Mouse (Mus musculus) erythroblast, embryonic 14.5 days (primary cell): ENCODE measurements around the gene Tspyl3. TPM values are rescaled to one million over a fixed set of nuclear protein-coding genes. Genes with fewer than 3 reads are reported as not detected.

Experiments
- H3K27me3 ChIP-seq: 2 replicates; pipeline ENCODE4 v1.6.1; 2012; ENCODE audit warnings: inconsistent platforms; ENCODE audit not compliant: control insufficient read depth
- H3K36me3 ChIP-seq: 2 replicates; pipeline ENCODE4 v1.6.1; 2012; ENCODE audit warnings: mild to moderate bottlenecking, inconsistent platforms; ENCODE audit not compliant: control insufficient read depth
- H3K4me1 ChIP-seq: 2 replicates; pipeline ENCODE4 v1.6.1; 2012; ENCODE audit warnings: inconsistent platforms; ENCODE audit not compliant: control insufficient read depth
- H3K4me3 ChIP-seq: replicated peaks from 2 replicates; pipeline ENCODE3; 2012; ENCODE audit warnings: moderate library complexity, mild to moderate bottlenecking, inconsistent platforms
- H3K9me3 ChIP-seq: 2 replicates; pipeline ENCODE4 v1.6.1; 2012; ENCODE audit warnings: low read length, inconsistent platforms, mixed read lengths; ENCODE audit not compliant: control insufficient read depth
- GATA1 ChIP-seq: IDR thresholded peaks from 2 replicates; pipeline ENCODE4 v1.6.1; 2012; ENCODE audit warnings: low read length, inconsistent platforms, mixed read lengths
- TAL1 ChIP-seq: IDR thresholded peaks from 3 replicates; pipeline ENCODE4 v1.6.1; 2012; ENCODE audit warnings: low read length, inconsistent platforms, mixed read lengths
- polyA plus RNA-seq: library from polyadenylated mRNA; stranded (reverse); fragments of >175 nt; gene quantifications from 2 replicates; pipeline ENCODE4 v1.2.3, GENCODE M21; 2012

The Tspyl3 gene
- polyA plus RNA-seq, 1 experiment = 0.16 TPM

DNA sequence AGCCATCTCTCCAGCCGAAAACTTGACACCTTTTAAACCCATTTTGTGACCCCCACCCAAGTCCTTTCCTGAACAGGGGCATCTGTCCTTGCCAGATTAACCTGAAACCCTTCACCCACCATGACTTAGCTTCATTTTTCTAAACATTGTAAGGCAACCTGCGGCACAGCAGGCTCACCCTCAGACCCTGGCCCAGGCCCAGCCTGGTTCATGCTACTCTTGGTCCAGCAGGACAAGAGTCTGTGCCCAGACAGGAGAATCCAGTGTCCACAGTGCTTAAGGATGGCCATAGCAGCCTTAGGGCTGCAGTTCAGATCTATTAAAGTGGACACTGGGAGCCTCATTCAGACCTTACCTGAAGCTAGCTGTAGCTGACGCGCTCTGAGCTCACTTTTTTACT lies 11.9 kb downstream of the Tspyl3 start:
- Histone ChIP-seq H3K4me1 (peaks cover 26% of the 10 kb centered on the region), H3K9me3 (no peaks in the 10 kb centered on the region), H3K27me3 (no peaks in the 10 kb centered on the region), H3K36me3 (peaks cover 18% of the 10 kb centered on the region), H3K4me3 (no peak overlapping the region)
- TF ChIP-seq GATA1 = no peak
- TF ChIP-seq TAL1 = no peak

DNA sequence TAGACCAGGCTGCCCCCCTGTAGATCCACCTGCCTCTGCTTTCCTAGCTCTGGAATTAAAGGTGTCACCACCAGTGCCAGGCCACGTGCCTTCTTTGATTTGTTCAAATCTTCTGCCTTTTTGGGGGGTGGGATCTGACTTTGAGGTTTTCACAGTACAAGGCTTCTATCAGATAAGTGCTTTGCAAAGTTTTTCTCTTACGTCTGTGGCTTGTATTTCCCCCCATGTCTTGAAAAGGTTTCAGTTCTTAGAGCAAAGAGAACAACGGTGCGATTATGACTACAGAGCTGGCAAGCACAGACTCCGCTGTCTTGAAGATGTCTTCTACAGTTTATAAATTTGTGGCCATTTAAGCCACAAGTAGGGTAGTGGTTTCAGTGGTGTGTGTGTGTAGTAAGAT lies 13.8 kb downstream of the Tspyl3 start:
- TF ChIP-seq GATA1 (no peak), TAL1 (no peak)
- Histone ChIP-seq H3K36me3 (peaks cover 34% of the 10 kb centered on the region), H3K4me3 (no peak overlapping the region), H3K27me3 (no peaks in the 10 kb centered on the region), H3K4me1 (peaks cover 22% of the 10 kb centered on the region), H3K9me3 (no peaks in the 10 kb centered on the region)

DNA sequence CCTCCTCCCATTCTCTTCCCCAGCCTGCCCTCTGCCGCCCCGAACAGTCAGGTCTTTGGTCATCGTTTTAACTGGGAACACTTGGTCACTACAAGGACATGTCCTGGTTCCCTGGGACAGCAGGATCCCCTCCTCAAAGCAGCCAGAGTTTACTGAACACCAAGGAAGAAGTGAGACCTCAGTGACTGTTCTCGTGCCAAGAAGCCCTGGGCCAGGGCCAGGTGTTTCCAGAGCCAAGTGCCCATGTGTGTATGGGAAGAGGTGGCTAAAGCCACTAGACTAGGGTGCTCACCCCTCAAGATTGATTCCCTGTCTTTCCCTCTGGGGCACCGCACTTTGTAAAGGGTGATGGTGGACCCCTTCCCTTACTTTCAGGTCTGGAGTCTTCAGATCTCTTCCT lies 16.0 kb downstream of the Tspyl3 start:
- Histone ChIP-seq H3K27me3 (no peaks in the 10 kb centered on the region), H3K36me3 (peaks cover 56% of the 10 kb centered on the region), H3K9me3 (no peaks in the 10 kb centered on the region), H3K4me1 (peaks cover 7% of the 10 kb centered on the region), H3K4me3 (no peak overlapping the region)
- TF ChIP-seq TAL1 (no peak), GATA1 (no peak)

- Histone ChIP-seq H3K9me3 (no peaks in the 10 kb centered on the region), H3K36me3 (peaks cover 66% of the 10 kb centered on the region), H3K4me1 (no peaks in the 10 kb centered on the region; the same call in 1 of the 2 replicates), H3K27me3 (no peaks in the 10 kb centered on the region), H3K4me3 (no peak overlapping the region)
- TF ChIP-seq TAL1 = no peak
- TF ChIP-seq GATA1 = no peak
Observed at GRCm38 (mm10) chr2:153208149-153208548, 17.1 kb downstream of the Tspyl3 start.

DNA sequence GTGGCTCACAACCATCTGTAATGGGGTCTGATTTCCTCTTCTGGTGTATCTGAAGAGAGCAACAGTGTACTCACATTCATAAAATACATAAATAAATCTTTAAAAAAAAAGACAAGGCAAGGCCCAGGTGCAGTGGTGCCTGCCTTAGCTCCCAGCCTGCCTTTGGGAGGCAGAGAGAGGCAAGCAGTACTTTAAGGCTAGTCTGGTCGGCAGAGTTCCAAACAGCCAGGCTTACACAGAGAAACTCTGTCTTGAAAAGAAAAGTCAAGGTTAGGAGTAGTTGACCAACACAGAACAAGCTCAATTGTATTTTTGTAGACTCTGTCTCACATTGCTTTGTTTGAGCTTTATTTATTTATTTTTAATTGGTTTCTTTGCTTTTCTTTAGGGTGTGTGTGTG lies 22.5 kb downstream of the Tspyl3 start:
- Histone ChIP-seq H3K4me1 (peaks cover 3% of the 10 kb centered on the region), H3K9me3 (no peaks in the 10 kb centered on the region), H3K36me3 (peaks cover 88% of the 10 kb centered on the region), H3K27me3 (no peaks in the 10 kb centered on the region), H3K4me3 (no peak overlapping the region)
- no peak for TF ChIP-seq TAL1

GRCm38 (mm10) chr2:153199114-153199513 lies 26.1 kb downstream of the Tspyl3 start:
- H3K4me3 ChIP-seq = no peak overlapping the region
- peaks cover 85% of the 10 kb centered on the region for H3K36me3 ChIP-seq
- TF ChIP-seq GATA1 (no peak), TAL1 (no peak)
- no peaks in the 10 kb centered on the region for H3K27me3 ChIP-seq
- H3K9me3 ChIP-seq = no peaks in the 10 kb centered on the region
- H3K4me1 ChIP-seq = peaks cover 10% of the 10 kb centered on the region

- Histone ChIP-seq H3K4me3 (no peak overlapping the region), H3K9me3 (no peaks in the 10 kb centered on the region), H3K36me3 (peaks cover 83% of the 10 kb centered on the region), H3K4me1 (peaks cover 14% of the 10 kb centered on the region), H3K27me3 (no peaks in the 10 kb centered on the region)
- TF ChIP-seq GATA1 (no peak), TAL1 (no peak)
Observed at GRCm38 (mm10) chr2:153198485-153198884, 26.8 kb downstream of the Tspyl3 start.

- H3K4me1 ChIP-seq = peaks cover 24% of the 10 kb centered on the region
- H3K9me3 ChIP-seq = no peaks in the 10 kb centered on the region
- H3K27me3 ChIP-seq = no peaks in the 10 kb centered on the region
- no peak overlapping the region for H3K4me3 ChIP-seq
- H3K36me3 ChIP-seq = peaks cover 89% of the 10 kb centered on the region
- TF ChIP-seq TAL1 = no peak
- TF ChIP-seq GATA1 = no peak
Observed at GRCm38 (mm10) chr2:153194255-153194654, 31.0 kb downstream of the Tspyl3 start.

- peaks cover 94% of the 10 kb centered on the region for H3K36me3 ChIP-seq
- TF ChIP-seq GATA1 (no peak), TAL1 (no peak)
- peaks cover 24% of the 10 kb centered on the region for H3K4me1 ChIP-seq
- H3K27me3 ChIP-seq = no peaks in the 10 kb centered on the region
- H3K9me3 ChIP-seq = no peaks in the 10 kb centered on the region
- H3K4me3 ChIP-seq = no peak overlapping the region
Observed at GRCm38 (mm10) chr2:153191242-153191641, 34.0 kb downstream of the Tspyl3 start.

DNA sequence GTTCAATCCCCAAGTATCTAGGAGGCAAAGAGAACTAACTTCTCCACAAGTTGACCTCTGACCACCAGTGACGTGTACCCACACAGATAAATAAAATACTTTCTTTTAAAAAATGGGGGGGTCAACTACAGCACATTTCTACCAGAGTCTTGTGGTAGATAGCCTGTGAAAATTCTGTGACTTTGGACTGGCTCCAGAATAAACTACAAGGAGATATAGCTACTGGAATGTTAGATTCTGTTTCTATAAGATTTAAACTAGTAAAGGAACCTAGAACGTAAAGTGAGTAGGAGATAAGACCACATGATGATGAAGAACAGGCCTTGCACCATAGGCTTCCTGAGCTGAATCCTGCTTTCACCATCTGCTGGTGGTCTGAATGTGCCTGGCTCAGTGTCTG lies 37.4 kb downstream of the Tspyl3 start:
- H3K4me1 ChIP-seq = peaks cover 16% of the 10 kb centered on the region
- no peaks in the 10 kb centered on the region for H3K9me3 ChIP-seq
- no peak for TF ChIP-seq TAL1
- no peak for TF ChIP-seq GATA1
- no peaks in the 10 kb centered on the region for H3K27me3 ChIP-seq
- H3K36me3 ChIP-seq = peaks cover 100% of the 10 kb centered on the region
- H3K4me3 ChIP-seq = no peak overlapping the region
